Mouse (Mus musculus) embryonic facial prominence, embryonic 11.5 days (tissue): ENCODE data around the gene 4930402H24Rik. TPM values are rescaled to one million over a fixed set of nuclear protein-coding genes. Genes with fewer than 3 reads are reported as not detected.

Experiments used
- ATAC-seq: fragments of 200-750 bp; cut with Nextera tagmentation; replicated peaks from 2 replicates; pipeline ENCODE4 v1.8.0; 2017; ENCODE audit warnings: low read depth; ENCODE audit not compliant: insufficient number of reproducible peaks, low FRiP score, low TSS enrichment
- DNase-seq: peaks from one replicate; pipeline ENCODE4 v3.0.0-alpha.2; 2015; ENCODE audit warnings: low spot score
- H3K27ac ChIP-seq: fragments of 300-500 bp; sonication (generic); replicated peaks from 2 replicates; pipeline ENCODE4 v1.5.1; 2014; ENCODE audit warnings: mild to moderate bottlenecking, low read depth, low read length, control low read depth
- H3K27me3 ChIP-seq: fragments of 300-500 bp; sonication (generic); 2 replicates; pipeline ENCODE4 v1.6.1; 2014; ENCODE audit warnings: mild to moderate bottlenecking, low read length, moderate library complexity, mixed read lengths; ENCODE audit not compliant: control insufficient read depth, insufficient read depth
- H3K36me3 ChIP-seq: fragments of 300-500 bp; sonication (generic); replicated peaks from 2 replicates; pipeline ENCODE4 v1.6.1; 2014; ENCODE audit warnings: low read depth, mild to moderate bottlenecking, low read length, moderate library complexity, mixed read lengths; ENCODE audit not compliant: control insufficient read depth, insufficient read depth
- H3K4me1 ChIP-seq: fragments of 300-500 bp; sonication (generic); 2 replicates; pipeline ENCODE4 v1.6.1; 2014; ENCODE audit warnings: low read length, mixed read lengths; ENCODE audit not compliant: control insufficient read depth, insufficient read depth
- H3K4me2 ChIP-seq: fragments of 300-500 bp; sonication (generic); 2 replicates; pipeline ENCODE4 v1.6.1; 2014; ENCODE audit warnings: low read depth, mild to moderate bottlenecking, control low read depth, low read length, moderate library complexity
- H3K4me3 ChIP-seq: fragments of 300-500 bp; sonication (generic); 2 replicates; pipeline ENCODE4 v1.5.1; 2014; ENCODE audit warnings: low read depth, low read length, control low read depth
- H3K9ac ChIP-seq: fragments of 300-500 bp; sonication (generic); replicated peaks from 2 replicates; pipeline ENCODE4 v1.6.1; 2014; ENCODE audit warnings: mild to moderate bottlenecking, control low read depth, low read length
- H3K9me3 ChIP-seq: fragments of 300-500 bp; sonication (generic); replicated peaks from 2 replicates; pipeline ENCODE4 v1.6.1; 2016; ENCODE audit warnings: mild to moderate bottlenecking, low read length, inconsistent platforms, mixed read lengths; ENCODE audit not compliant: control insufficient read depth
- WGBS: fragments of 180-500 bp; shearing (Covaris S2); extraction: QIAGEN DNeasy Blood & Tissue Kit; methylation state at CpG from one replicate; pipeline ENCODE4 v1.1.7; 2014; 5-methylcytosine and 5-hydroxymethylcytosine counted together
- polyA plus RNA-seq: library from polyadenylated mRNA; unstranded; fragments of >200 nt; fragmentation: Nextera tagmentation; extraction: Ambion mirVana; gene quantifications from 2 replicates; pipeline ENCODE4 v1.2.1, GENCODE M21; 2014

The 4930402H24Rik gene
- polyA plus RNA-seq, 1 experiment from 2014 or later: 31.3 TPM

GRCm38 (mm10) chr2:130740096-130740495, 166.1 kb downstream of the 4930402H24Rik start:
- H3K27me3 ChIP-seq: no peaks in the 10 kb centered on the region
- no peak overlapping the region for H3K9ac ChIP-seq
- peaks cover 3% of the 10 kb centered on the region for H3K36me3 ChIP-seq
- DNase-seq (no peak), ATAC-seq (no peak)
- 46% methylated on average over 4 of the region's 4 CpGs for WGBS
- H3K4me1 ChIP-seq: no peaks in the 10 kb centered on the region
- H3K9me3 ChIP-seq: no peaks in the 10 kb centered on the region
- no peak overlapping the region for H3K27ac ChIP-seq
- no peak overlapping the region for H3K4me2 ChIP-seq
- H3K4me3 ChIP-seq: no peak overlapping the region

DNA sequence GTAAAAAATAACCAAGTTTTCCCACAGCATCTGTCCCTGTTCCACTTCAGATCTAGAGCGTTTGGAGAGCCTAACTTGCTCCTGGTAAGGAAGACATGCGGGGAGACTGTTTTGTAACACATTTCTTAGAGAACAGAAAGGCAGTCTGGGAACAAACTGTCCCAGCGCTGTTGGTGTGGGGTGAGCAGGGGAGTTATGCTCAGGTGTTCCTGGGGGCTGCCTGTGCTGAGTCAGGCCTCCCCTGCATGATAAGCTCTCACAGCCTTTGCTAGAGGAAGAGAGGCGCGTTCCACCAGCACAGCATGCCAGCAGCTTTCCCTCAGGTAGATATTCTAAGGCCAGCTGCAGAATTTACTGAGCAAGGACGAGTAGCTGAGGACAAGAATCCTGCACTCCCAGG, 168.2 kb downstream of the 4930402H24Rik start:
- DNase-seq (no peak), ATAC-seq (no peak)
- Histone ChIP-seq H3K27me3 (no peaks in the 10 kb centered on the region), H3K9ac (no peak overlapping the region), H3K4me3 (no peak overlapping the region), H3K36me3 (peaks cover 3% of the 10 kb centered on the region), H3K4me2 (no peak overlapping the region), H3K9me3 (no peaks in the 10 kb centered on the region), H3K27ac (no peak overlapping the region), H3K4me1 (no peaks in the 10 kb centered on the region)
- WGBS: 79% methylated on average over 6 of the region's 6 CpGs

GRCm38 (mm10) chr2:130735281-130735680, 170.9 kb downstream of the 4930402H24Rik start:
- Histone ChIP-seq H3K27ac (no peak overlapping the region), H3K4me2 (no peak overlapping the region), H3K9me3 (no peaks in the 10 kb centered on the region), H3K4me1 (no peaks in the 10 kb centered on the region), H3K27me3 (no peaks in the 10 kb centered on the region), H3K36me3 (peaks cover 1% of the 10 kb centered on the region), H3K4me3 (no peak overlapping the region), H3K9ac (no peak overlapping the region)
- no peak for ATAC-seq
- 83% methylated on average over 5 of the region's 5 CpGs for WGBS
- DNase-seq: no peak

- H3K27ac ChIP-seq: no peak overlapping the region
- H3K9me3 ChIP-seq: no peaks in the 10 kb centered on the region
- H3K27me3 ChIP-seq: no peaks in the 10 kb centered on the region
- peaks cover 6% of the 10 kb centered on the region for H3K36me3 ChIP-seq
- H3K9ac ChIP-seq: no peak overlapping the region
- no peak overlapping the region for H3K4me3 ChIP-seq
- no peaks in the 10 kb centered on the region for H3K4me1 ChIP-seq
- WGBS: 93% methylated on average over 2 of the region's 3 CpGs
- DNase-seq (no peak), ATAC-seq (no peak)
- no peak overlapping the region for H3K4me2 ChIP-seq
Observed at GRCm38 (mm10) chr2:130733444-130733843, 172.8 kb downstream of the 4930402H24Rik start.

- H3K4me3 ChIP-seq: no peak overlapping the region
- no peak overlapping the region for H3K4me2 ChIP-seq
- ATAC-seq (no peak), DNase-seq (no peak)
- WGBS: 68% methylated on average over 5 of the region's 5 CpGs
- no peaks in the 10 kb centered on the region for H3K9me3 ChIP-seq
- no peaks in the 10 kb centered on the region for H3K4me1 ChIP-seq
- H3K36me3 ChIP-seq: peaks cover 8% of the 10 kb centered on the region
- H3K9ac ChIP-seq: no peak overlapping the region
- no peaks in the 10 kb centered on the region for H3K27me3 ChIP-seq
- H3K27ac ChIP-seq: no peak overlapping the region
Observed at GRCm38 (mm10) chr2:130731855-130732254, 174.4 kb downstream of the 4930402H24Rik start.

DNA sequence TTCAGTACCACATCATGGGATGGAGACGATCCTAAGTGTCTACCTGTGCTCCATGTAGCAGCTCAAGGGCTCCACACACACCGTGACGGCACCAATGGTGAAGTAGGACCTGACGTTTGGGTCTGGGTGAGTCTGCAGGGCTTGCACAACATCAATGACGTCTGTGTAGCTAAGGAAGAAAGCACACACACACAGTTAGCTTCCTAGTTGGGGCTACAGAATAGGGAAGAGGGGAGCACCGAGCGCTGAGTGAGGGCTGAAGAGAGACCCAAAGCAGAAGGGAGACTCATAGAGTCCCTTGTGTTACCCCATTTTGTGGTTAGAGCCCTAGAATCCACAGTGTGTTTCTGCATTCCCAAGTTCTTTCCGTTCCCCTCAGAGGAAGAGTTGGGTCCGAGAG, 175.5 kb downstream of the 4930402H24Rik start:
- no peaks in the 10 kb centered on the region for H3K27me3 ChIP-seq
- DNase-seq (no peak), ATAC-seq (no peak)
- no peak overlapping the region for H3K4me2 ChIP-seq
- H3K9ac ChIP-seq: no peak overlapping the region
- no peak overlapping the region for H3K27ac ChIP-seq
- WGBS: 88% methylated on average over 9 of the region's 9 CpGs
- no peak overlapping the region for H3K4me3 ChIP-seq
- no peaks in the 10 kb centered on the region for H3K4me1 ChIP-seq
- H3K9me3 ChIP-seq: no peaks in the 10 kb centered on the region
- H3K36me3 ChIP-seq: peaks cover 10% of the 10 kb centered on the region

GRCm38 (mm10) chr2:130728906-130729585, 177.2 kb downstream of the 4930402H24Rik start:
- Histone ChIP-seq H3K27ac (no peak overlapping the region), H3K9me3 (no peaks in the 10 kb centered on the region), H3K27me3 (no peaks in the 10 kb centered on the region), H3K36me3 (peaks cover 10% of the 10 kb centered on the region), H3K4me2 (no peak overlapping the region), H3K4me3 (no peak overlapping the region), H3K4me1 (no peaks in the 10 kb centered on the region), H3K9ac (no peak overlapping the region)
- no peak for ATAC-seq
- no peak for DNase-seq
- WGBS: 95% methylated on average over 2 of the region's 2 CpGs

GRCm38 (mm10) chr2:130727752-130728151, 178.5 kb downstream of the 4930402H24Rik start:
- 78% methylated on average over 1 of the region's 1 CpGs for WGBS
- H3K9me3 ChIP-seq: no peaks in the 10 kb centered on the region
- peaks cover 10% of the 10 kb centered on the region for H3K36me3 ChIP-seq
- ATAC-seq: no peak
- no peak for DNase-seq
- no peak overlapping the region for H3K9ac ChIP-seq
- H3K4me2 ChIP-seq: no peak overlapping the region
- H3K4me1 ChIP-seq: no peaks in the 10 kb centered on the region
- H3K27me3 ChIP-seq: no peaks in the 10 kb centered on the region
- no peak overlapping the region for H3K4me3 ChIP-seq
- no peak overlapping the region for H3K27ac ChIP-seq
